Mouse (Mus musculus) embryonic facial prominence, embryonic 14.5 days (tissue): ENCODE results near the gene Mcub. TPM values are rescaled to one million over a fixed set of nuclear protein-coding genes. Genes with fewer than 3 reads are reported as not detected.
A peak's percentile ranks its signal among the peaks of the same experiment; 100 is the strongest.

Source experiments
- ATAC-seq: fragments of 200-750 bp; cut with Nextera tagmentation; 2 replicates; pipeline ENCODE4 v1.8.0; 2017; ENCODE audit warnings: low read depth, moderate number of reproducible peaks, moderate TSS enrichment
- DNase-seq: peaks from one replicate; pipeline ENCODE4 v3.0.0-alpha.2; 2015; ENCODE audit warnings: low spot score
- H3K27ac ChIP-seq: fragments of 300-500 bp; sonication (generic); replicated peaks from 2 replicates; pipeline ENCODE4 v1.5.1; 2014; ENCODE audit warnings: low read depth, mild to moderate bottlenecking, low read length, moderate library complexity
- H3K27me3 ChIP-seq: fragments of 300-500 bp; sonication (generic); replicated peaks from 2 replicates; pipeline ENCODE4 v1.6.1; 2014; ENCODE audit warnings: low read length; ENCODE audit not compliant: control insufficient read depth, insufficient read depth
- H3K36me3 ChIP-seq: fragments of 300-500 bp; sonication (generic); 2 replicates; pipeline ENCODE4 v1.6.1; 2014; ENCODE audit warnings: low read length, mixed read lengths; ENCODE audit not compliant: control insufficient read depth, insufficient read depth
- H3K4me1 ChIP-seq: fragments of 300-500 bp; sonication (generic); 2 replicates; pipeline ENCODE4 v1.6.1; 2014; ENCODE audit warnings: antibody characterized with exemption, low read length; ENCODE audit not compliant: control insufficient read depth, insufficient read depth
- H3K4me2 ChIP-seq: fragments of 300-500 bp; sonication (generic); 2 replicates; pipeline ENCODE4 v1.6.1; 2014; ENCODE audit warnings: low read depth, mild to moderate bottlenecking, low read length, moderate library complexity, mixed read lengths
- H3K4me3 ChIP-seq: fragments of 300-500 bp; sonication (generic); 2 replicates; pipeline ENCODE4 v1.5.1; 2014; ENCODE audit warnings: low read depth, mild to moderate bottlenecking, low read length
- H3K9ac ChIP-seq: fragments of 300-500 bp; sonication (generic); 2 replicates; pipeline ENCODE4 v1.6.1; 2014; ENCODE audit warnings: low read depth, mild to moderate bottlenecking, low read length, moderate library complexity, mixed read lengths
- H3K9me3 ChIP-seq: fragments of 300-500 bp; sonication (generic); 2 replicates; pipeline ENCODE4 v1.6.1; 2016; ENCODE audit warnings: low read length; ENCODE audit not compliant: control insufficient read depth
- WGBS: fragments of 180-500 bp; shearing (Covaris S2); extraction: QIAGEN DNeasy Blood & Tissue Kit; methylation state at CpG from one replicate; pipeline ENCODE4 v1.1.7; 2014; 5-methylcytosine and 5-hydroxymethylcytosine counted together
- polyA plus RNA-seq: library from polyadenylated mRNA; unstranded; fragments of >200 nt; fragmentation: Nextera tagmentation; extraction: Ambion mirVana; gene quantifications from 2 replicates; pipeline ENCODE4 v1.2.1, GENCODE M21; 2014

The Mcub gene
- polyA plus RNA-seq, 1 experiment from 2014 or later, result 8.9 TPM

DNA sequence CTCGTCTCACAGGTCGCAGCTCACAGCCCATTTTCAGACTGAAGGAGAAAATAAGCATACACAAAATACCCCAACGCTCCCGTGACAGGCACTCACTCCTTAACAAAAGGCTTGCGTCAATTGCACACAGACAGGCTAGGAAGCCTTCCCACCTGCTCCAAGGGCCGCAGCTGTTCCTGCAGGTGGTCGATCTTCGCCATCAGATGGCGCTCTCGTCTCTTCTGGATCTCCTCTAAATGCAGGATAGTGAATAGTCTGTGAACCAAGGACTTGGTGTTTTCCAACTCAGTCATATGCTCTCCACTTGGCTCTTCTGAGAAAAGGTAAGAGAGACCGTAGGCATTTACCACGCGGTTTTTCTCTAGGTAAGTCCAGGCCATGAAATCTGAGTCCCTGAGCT, 51.6 kb downstream of the Mcub start:
- 17% methylated on average over 13 of the region's 13 CpGs for WGBS
- ATAC-seq (peak; percentile 81), DNase-seq (peak; percentile 79)
- Histone ChIP-seq H3K27ac (no peak overlapping the region), H3K4me1 (no peaks in the 10 kb centered on the region), H3K4me2 (no peak overlapping the region), H3K9ac (no peak overlapping the region), H3K27me3 (no peaks in the 10 kb centered on the region), H3K4me3 (no peak overlapping the region), H3K36me3 (peaks cover 12% of the 10 kb centered on the region), H3K9me3 (no peaks in the 10 kb centered on the region)

GRCm38 (mm10) chr3:129917424-129917823, 52.6 kb downstream of the Mcub start:
- no peak overlapping the region for H3K27ac ChIP-seq
- H3K4me1 ChIP-seq, result no peaks in the 10 kb centered on the region
- H3K36me3 ChIP-seq, result peaks cover 22% of the 10 kb centered on the region
- 82% methylated on average over 3 of the region's 3 CpGs for WGBS
- no peak overlapping the region for H3K9ac ChIP-seq
- no peak overlapping the region for H3K4me2 ChIP-seq
- H3K27me3 ChIP-seq, result no peaks in the 10 kb centered on the region
- H3K4me3 ChIP-seq, result no peak overlapping the region
- H3K9me3 ChIP-seq, result no peaks in the 10 kb centered on the region
- ATAC-seq, result no peak
- DNase-seq, result no peak

- Histone ChIP-seq H3K36me3 (peaks cover 63% of the 10 kb centered on the region), H3K27me3 (no peaks in the 10 kb centered on the region), H3K4me3 (no peak overlapping the region), H3K4me2 (no peak overlapping the region), H3K9me3 (no peaks in the 10 kb centered on the region), H3K9ac (no peak overlapping the region; the same call in 1 of the 2 replicates), H3K4me1 (no peaks in the 10 kb centered on the region), H3K27ac (no peak overlapping the region)
- DNase-seq (no peak), ATAC-seq (no peak)
- 93% methylated on average over 13 of the region's 13 CpGs for WGBS
These were observed 56.8 kb downstream of the Mcub start for GRCm38 (mm10) chr3:129913241-129913640.

- 96% methylated on average over 14 of the region's 14 CpGs for WGBS
- DNase-seq, result no peak
- no peak for ATAC-seq
- H3K4me3 ChIP-seq, result no peak overlapping the region
- peaks cover 68% of the 10 kb centered on the region for H3K36me3 ChIP-seq
- H3K27me3 ChIP-seq, result no peaks in the 10 kb centered on the region
- no peaks in the 10 kb centered on the region for H3K9me3 ChIP-seq
- H3K27ac ChIP-seq, result no peak overlapping the region
- no peak overlapping the region for H3K9ac ChIP-seq
- H3K4me2 ChIP-seq, result no peak overlapping the region
- H3K4me1 ChIP-seq, result no peaks in the 10 kb centered on the region
These were observed 58.0 kb downstream of the Mcub start for GRCm38 (mm10) chr3:129912025-129912424.

DNA sequence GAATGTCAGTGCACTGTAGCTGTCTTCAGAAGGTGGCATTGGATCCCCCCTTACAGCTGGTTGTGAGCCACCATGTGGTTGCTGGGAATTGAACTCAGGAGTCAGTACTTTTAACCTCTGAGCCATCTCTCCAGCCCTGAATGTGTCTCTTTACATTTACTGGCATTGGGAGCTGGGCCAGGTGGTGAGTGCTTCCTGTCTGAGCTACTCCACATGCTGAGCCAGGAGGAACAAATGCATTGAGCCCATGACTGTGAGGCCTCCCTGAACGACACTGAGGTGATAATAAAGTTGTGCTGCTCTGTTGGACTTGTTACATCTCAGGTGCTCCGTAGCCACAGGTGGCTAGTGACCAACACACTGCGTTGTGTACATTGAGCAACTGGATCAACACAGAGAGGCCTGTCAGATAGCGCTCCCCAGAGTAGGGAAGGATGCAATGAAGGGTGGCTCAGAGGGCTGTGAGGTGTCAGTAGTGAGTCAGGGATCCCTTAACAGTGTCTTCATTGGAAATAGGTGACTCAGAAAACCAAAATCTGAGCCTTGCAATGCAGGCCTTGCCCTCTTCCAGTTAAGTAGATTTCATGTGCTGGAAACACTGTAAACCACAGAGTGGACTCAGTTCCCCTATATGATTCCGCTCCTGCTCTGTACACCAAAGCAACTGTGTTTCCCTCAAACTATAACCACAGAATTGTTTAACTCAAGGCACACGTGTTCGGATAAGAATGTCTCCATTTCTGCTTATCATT, 65.4 kb downstream of the Mcub start:
- H3K27ac ChIP-seq, result no peak overlapping the region
- DNase-seq (no peak), ATAC-seq (no peak)
- no peaks in the 10 kb centered on the region for H3K9me3 ChIP-seq
- no peaks in the 10 kb centered on the region for H3K27me3 ChIP-seq
- WGBS, result 83% methylated on average over 7 of the region's 7 CpGs
- H3K4me3 ChIP-seq, result no peak overlapping the region
- H3K36me3 ChIP-seq, result peaks cover 17% of the 10 kb centered on the region
- no peak overlapping the region for H3K9ac ChIP-seq
- peaks cover 10% of the 10 kb centered on the region for H3K4me1 ChIP-seq
- no peak overlapping the region for H3K4me2 ChIP-seq

DNA sequence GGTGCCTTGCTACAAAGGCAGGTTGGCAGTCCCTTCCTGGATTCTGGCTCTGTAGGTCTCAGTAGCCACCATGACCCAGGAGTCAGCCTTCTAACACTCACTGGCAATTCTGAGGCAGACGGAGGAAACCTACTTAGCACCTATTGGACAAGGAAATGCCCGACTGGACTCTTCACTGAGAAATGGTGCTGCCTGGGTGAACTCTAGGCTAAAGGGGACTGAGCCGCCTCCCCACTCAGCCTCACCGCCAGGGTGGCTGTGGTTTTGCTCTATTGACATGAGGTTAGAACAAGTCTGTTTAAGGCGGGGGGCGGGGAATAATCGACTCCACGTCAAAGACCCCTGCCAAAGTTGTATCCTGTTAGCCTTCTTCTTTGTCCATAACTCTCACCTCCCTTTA, 66.1 kb downstream of the Mcub start:
- no peak for DNase-seq
- ATAC-seq, result no peak
- no peak overlapping the region for H3K4me3 ChIP-seq
- peaks cover 10% of the 10 kb centered on the region for H3K4me1 ChIP-seq
- WGBS, result 88% methylated on average over 8 of the region's 8 CpGs
- H3K9ac ChIP-seq, result no peak overlapping the region
- H3K9me3 ChIP-seq, result no peaks in the 10 kb centered on the region
- no peak overlapping the region for H3K4me2 ChIP-seq
- peaks cover 10% of the 10 kb centered on the region for H3K36me3 ChIP-seq
- no peaks in the 10 kb centered on the region for H3K27me3 ChIP-seq
- no peak overlapping the region for H3K27ac ChIP-seq

GRCm38 (mm10) chr3:129903369-129903768, 66.6 kb downstream of the Mcub start:
- peaks cover 6% of the 10 kb centered on the region; the same call in 1 of the 2 replicates for H3K36me3 ChIP-seq
- DNase-seq (no peak), ATAC-seq (no peak)
- H3K4me1 ChIP-seq, result peaks cover 10% of the 10 kb centered on the region
- 87% methylated on average over 3 of the region's 3 CpGs for WGBS
- no peak overlapping the region for H3K9ac ChIP-seq
- H3K27me3 ChIP-seq, result no peaks in the 10 kb centered on the region
- no peak overlapping the region for H3K4me3 ChIP-seq
- H3K4me2 ChIP-seq, result no peak overlapping the region
- H3K27ac ChIP-seq, result no peak overlapping the region
- no peaks in the 10 kb centered on the region for H3K9me3 ChIP-seq

DNA sequence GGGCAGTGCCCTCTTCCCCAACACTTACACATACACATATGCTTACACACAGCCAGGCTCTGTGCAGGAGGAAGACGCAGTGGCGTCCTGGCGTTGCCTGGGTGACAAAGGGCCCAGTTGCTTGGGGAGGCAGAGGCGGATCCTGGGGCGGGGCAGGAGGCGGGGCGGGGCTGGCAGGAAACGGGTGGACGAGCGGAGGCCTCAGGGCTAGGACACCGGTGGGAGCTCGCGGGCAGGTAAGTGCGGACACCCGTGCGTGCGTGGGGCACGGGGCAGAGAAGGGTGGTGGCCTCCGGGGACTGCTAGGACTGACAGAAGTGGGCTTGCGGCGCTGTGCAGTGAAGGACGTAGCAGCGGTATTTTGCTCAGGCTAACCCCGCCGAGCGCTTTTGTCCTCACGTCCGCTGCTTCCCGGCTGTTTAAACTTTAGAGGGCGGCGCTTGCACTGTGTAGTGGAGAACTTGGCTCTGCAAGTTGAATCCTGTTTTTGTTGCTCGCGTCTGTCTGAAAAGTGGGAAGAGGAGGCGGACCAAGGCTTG, 68.7 kb downstream of the Mcub start, which contains the start of gene Casp6:
TSS of gene Casp6 (plus strand) at position 155 of the 539 bp plus-strand sequence.
- Histone ChIP-seq H3K36me3 (no peaks in the 10 kb centered on the region; the same call in 1 of the 2 replicates), H3K9ac (peak within 1 kb of the TSS; percentile 80), H3K27ac (peak within 1 kb of the TSS; percentile 61), H3K4me3 (peak within 1 kb of the TSS; percentile 66), H3K27me3 (no peaks in the 10 kb centered on the region), H3K4me1 (peaks cover 10% of the 10 kb centered on the region), H3K9me3 (no peaks in the 10 kb centered on the region), H3K4me2 (peak within 1 kb of the TSS; percentile 57)
- WGBS, result under 1% methylated on average over 27 of the region's 34 CpGs
- DNase-seq (peak; percentile 92), ATAC-seq (peak; percentile 97)

- 72% methylated on average over 4 of the region's 4 CpGs for WGBS
- H3K27me3 ChIP-seq, result no peaks in the 10 kb centered on the region
- H3K4me2 ChIP-seq, result no peak overlapping the region
- H3K27ac ChIP-seq, result no peak overlapping the region
- no peak overlapping the region for H3K4me3 ChIP-seq
- H3K9me3 ChIP-seq, result no peaks in the 10 kb centered on the region
- no peak overlapping the region for H3K9ac ChIP-seq
- no peaks in the 10 kb centered on the region for H3K36me3 ChIP-seq
- DNase-seq (no peak), ATAC-seq (no peak)
- H3K4me1 ChIP-seq, result peaks cover 10% of the 10 kb centered on the region
These were observed 71.1 kb downstream of the Mcub start for GRCm38 (mm10) chr3:129898886-129899285.
